Mouse (Mus musculus) thymus, adult 2 months (tissue): ENCODE measurements at regions not wholly inside any gene's neighbourhood (a gene's known extent, or its start where the extent isn't known, plus 50 kb on each side); places are given as distances from the start of the nearest gene placed in this dataset.

Experiments
- CTCF ChIP-seq: fragments of 200-500 bp; IDR thresholded peaks from 2 replicates; pipeline ENCODE4 v1.5.1; 2012; ENCODE audit warnings: mild to moderate bottlenecking, control low read depth, low read length, moderate library complexity, borderline replicate concordance; ENCODE audit not compliant: control insufficient read depth, poor library complexity, insufficient read depth; ENCODE audit errors: extremely low read depth
- POLR2A ChIP-seq: fragments of 200-500 bp; IDR thresholded peaks from 2 replicates; pipeline ENCODE4 v1.6.1; 2012; ENCODE audit warnings: mild to moderate bottlenecking, low read length, control low read depth, moderate library complexity; ENCODE audit not compliant: control insufficient read depth, poor library complexity, insufficient read depth; ENCODE audit errors: extremely low read depth

GRCm38 (mm10) chr12:9166218-9166908, 136.6 kb downstream of the Ttc32 start:
- 0 out of 2 replicates have a peak, but pooled peaks have one; percentile 17 for TF ChIP-seq CTCF
- no peak for TF ChIP-seq POLR2A
